ENCODE assay signal across 8 mouse cellular contexts in genomic region chr2:60209122-60209611, GRCm38 (mm10). TPM values are rescaled to one million over a fixed set of nuclear protein-coding genes. Genes with fewer than 3 reads are reported as not detected.
A peak's percentile ranks its signal among the peaks of the same experiment; 100 is the strongest.
DNase-seq lines count a peak whose midpoint lies in the region; ATAC-seq and TF ChIP-seq lines count a peak whose summit lies in the region.

No protein-coding gene starts in this region.

- H3K27ac ChIP-seq in ES-Bruce4 (ENCODE audit: insufficient read depth, low read length): no peak overlapping the region
- peak overlapping the region; percentile 98 for H3K27ac ChIP-seq in bone marrow, adult 2 months (ENCODE audit: control insufficient read depth, insufficient read depth, low read depth, low read length, poor library complexity)
- H3K27ac ChIP-seq in embryonic facial prominence, embryonic 14.5 days (replicated peaks; ENCODE audit: low read depth, low read length): peak overlapping the region; percentile 91
- peak overlapping the region; percentile 86 for H3K27ac ChIP-seq in heart, embryonic 12.5 days (ENCODE audit: poor library complexity, severe bottlenecking)
- peak overlapping the region; percentile 93 for H3K27ac ChIP-seq in kidney, postnatal 0 days

- H3K4me3 ChIP-seq in ES-Bruce4 (ENCODE audit: low read depth, low read length): peak overlapping the region; percentile 92
- peak overlapping the region; percentile 93 for H3K4me3 ChIP-seq in bone marrow, adult 2 months (replicated peaks; ENCODE audit: control insufficient read depth, low read depth, low read length)
- H3K4me3 ChIP-seq in embryonic facial prominence, embryonic 14.5 days (ENCODE audit: low read depth, low read length): peak overlapping the region; percentile 90
- peak overlapping the region; percentile 100 for H3K4me3 ChIP-seq in heart, embryonic 12.5 days
- peak overlapping the region; percentile 88 for H3K4me3 ChIP-seq in kidney, postnatal 0 days (replicated peaks; ENCODE audit: low read depth, low read length)
- peak overlapping the region; percentile 99 for H3K4me3 ChIP-seq in lung, adult 2 months (replicated peaks; ENCODE audit: extremely low read depth, low read depth, low read length)

- H3K4me2 ChIP-seq in embryonic facial prominence, embryonic 14.5 days (ENCODE audit: low read depth, low read length): peak overlapping the region; percentile 90
- peak overlapping the region; percentile 83 for H3K4me2 ChIP-seq in heart, embryonic 12.5 days
- peak overlapping the region; percentile 68 for H3K4me2 ChIP-seq in kidney, postnatal 0 days (ENCODE audit: low read length)

- TF ChIP-seq POLR2A in ES-Bruce4 (IDR thresholded peaks at IDR 0.05; ENCODE audit: insufficient read depth, low read length): no peak
- no peak for TF ChIP-seq POLR2A in bone marrow, adult 2 months (IDR thresholded peaks at IDR 0.05; ENCODE audit: borderline replicate concordance, control insufficient read depth, low read depth, low read length)
- no peak for TF ChIP-seq POLR2A in lung, adult 2 months (IDR thresholded peaks at IDR 0.05; ENCODE audit: borderline replicate concordance, extremely low read depth, low read depth, low read length)

- peak; percentile 70 for DNase-seq in embryonic facial prominence, embryonic 14.5 days (ENCODE audit: low spot score)
- peak; percentile 65 for DNase-seq in kidney, postnatal 0 days (ENCODE audit: low spot score)
- peak; percentile 63 for DNase-seq in lung, adult 2 months
- DNase-seq in ovary, postnatal 10 days (ENCODE audit: low spot score): peak; percentile 31
- peak; percentile 47 for DNase-seq in urinary bladder, adult 2 months (ENCODE audit: low spot score)

- H3K4me1 ChIP-seq in ES-Bruce4 (ENCODE audit: control insufficient read depth, insufficient read depth, low read length): no peaks in the 10 kb centered on the region
- peaks cover 4% of the 10 kb centered on the region; the same call in 1 of the 2 replicates for H3K4me1 ChIP-seq in bone marrow, adult 2 months (ENCODE audit: control insufficient read depth, insufficient read depth, low read length)
- H3K4me1 ChIP-seq in embryonic facial prominence, embryonic 14.5 days (ENCODE audit: control insufficient read depth, insufficient read depth, low read length): peaks cover 27% of the 10 kb centered on the region
- peaks cover 33% of the 10 kb centered on the region for H3K4me1 ChIP-seq in heart, embryonic 12.5 days (replicated peaks)
- peaks cover 9% of the 10 kb centered on the region for H3K4me1 ChIP-seq in kidney, postnatal 0 days (replicated peaks; ENCODE audit: insufficient read depth, low read length)
- peaks cover 22% of the 10 kb centered on the region for H3K4me1 ChIP-seq in lung, adult 2 months (ENCODE audit: control insufficient read depth, insufficient read depth, low read length)

- H3K36me3 ChIP-seq in ES-Bruce4 (ENCODE audit: control insufficient read depth, insufficient read depth, low read length, poor library complexity, severe bottlenecking): peaks cover 10% of the 10 kb centered on the region
- peaks cover 33% of the 10 kb centered on the region for H3K36me3 ChIP-seq in embryonic facial prominence, embryonic 14.5 days (ENCODE audit: control insufficient read depth, insufficient read depth, low read length)
- H3K36me3 ChIP-seq in heart, embryonic 12.5 days: peaks cover 23% of the 10 kb centered on the region
- peaks cover 19% of the 10 kb centered on the region; the same call in 1 of the 2 replicates for H3K36me3 ChIP-seq in kidney, postnatal 0 days (ENCODE audit: insufficient read depth, low read length)

- peak overlapping the region; percentile 93 for H3K9ac ChIP-seq in ES-Bruce4 (ENCODE audit: low read depth, poor library complexity, severe bottlenecking)
- H3K9ac ChIP-seq in embryonic facial prominence, embryonic 14.5 days (ENCODE audit: low read depth, low read length): peak overlapping the region; percentile 97
- peak overlapping the region; percentile 100 for H3K9ac ChIP-seq in heart, embryonic 12.5 days
- peak overlapping the region; percentile 99 for H3K9ac ChIP-seq in kidney, postnatal 0 days (ENCODE audit: low read depth, low read length)

- no peaks in the 10 kb centered on the region for H3K27me3 ChIP-seq in ES-Bruce4 (ENCODE audit: control insufficient read depth, insufficient read depth, low read length, poor library complexity, severe bottlenecking)
- no peaks in the 10 kb centered on the region for H3K27me3 ChIP-seq in embryonic facial prominence, embryonic 14.5 days (replicated peaks; ENCODE audit: control insufficient read depth, insufficient read depth, low read length)
- H3K27me3 ChIP-seq in heart, embryonic 12.5 days (replicated peaks): no peaks in the 10 kb centered on the region
- no peaks in the 10 kb centered on the region for H3K27me3 ChIP-seq in kidney, postnatal 0 days (ENCODE audit: insufficient read depth, low read length)

- H3K9me3 ChIP-seq in ES-Bruce4 (replicated peaks; ENCODE audit: control insufficient read depth, insufficient read depth, low read length, poor library complexity, severe bottlenecking): no peaks in the 10 kb centered on the region
- H3K9me3 ChIP-seq in embryonic facial prominence, embryonic 14.5 days (ENCODE audit: control insufficient read depth, low read length): no peaks in the 10 kb centered on the region
- no peaks in the 10 kb centered on the region for H3K9me3 ChIP-seq in heart, embryonic 12.5 days (replicated peaks)
- no peaks in the 10 kb centered on the region for H3K9me3 ChIP-seq in kidney, postnatal 0 days (replicated peaks; ENCODE audit: low read length)

- TF ChIP-seq EP300 in ES-Bruce4 (IDR thresholded peaks at IDR 0.05; ENCODE audit: insufficient read depth, low read depth, low read length): no peak

- ATAC-seq in embryonic facial prominence, embryonic 14.5 days (ENCODE audit: low read depth): peak; percentile 53
- peak; percentile 68 for ATAC-seq in heart, embryonic 12.5 days (ENCODE audit: insufficient number of reproducible peaks, low FRiP score)
- peak; percentile 46; the same call in 1 of the 2 replicates for ATAC-seq in kidney, postnatal 0 days (replicated peaks; ENCODE audit: low FRiP score, low read depth)

- no peak for TF ChIP-seq CTCF in ES-Bruce4 (IDR thresholded peaks at IDR 0.05; ENCODE audit: low read depth, low read length)
- TF ChIP-seq CTCF in bone marrow, adult 2 months (IDR thresholded peaks at IDR 0.05; ENCODE audit: control insufficient read depth, insufficient read depth, low read length): no peak
- TF ChIP-seq CTCF in kidney, postnatal 0 days (IDR thresholded peaks at IDR 0.05; ENCODE audit: low read depth): no peak
- TF ChIP-seq CTCF in lung, adult 2 months (IDR thresholded peaks at IDR 0.05; ENCODE audit: insufficient read depth, low read length): no peak

- WGBS in bone marrow, adult 2 months: under 1% methylated on average over 34 of the region's 35 CpGs
- WGBS in embryonic facial prominence, embryonic 14.5 days: 0% methylated on average over 20 of the region's 35 CpGs
- WGBS in heart, embryonic 12.5 days: under 1% methylated on average over 32 of the region's 35 CpGs
- 1% methylated on average over 35 of the region's 35 CpGs for WGBS in kidney, postnatal 0 days
- under 1% methylated on average over 35 of the region's 35 CpGs for WGBS in lung, adult 2 months

RNA-seq across cellular contexts. Expression of gene Baz2b, which starts 0.5 kb away (rescaled TPM):
- 43.2 and 47.4 TPM in 2 replicates for polyA plus RNA-seq in ES-Bruce4 (2011; ENCODE audit: insufficient read depth, insufficient read length, low read depth, missing spikeins)
- 76.3 and 77.9 TPM in 2 replicates for polyA plus RNA-seq in bone marrow, adult 2 months (2011; ENCODE audit: insufficient read depth, insufficient read length, low replicate concordance, missing spikeins)
- 44.1 and 48.4 TPM in 2 replicates for polyA plus RNA-seq in embryonic facial prominence, embryonic 14.5 days (2014; fragmentation: Nextera tagmentation; extraction: Ambion mirVana)
- 54.8 and 55.9 TPM in 2 replicates for polyA plus RNA-seq in heart, embryonic 12.5 days (2016; fragmentation: Nextera tagmentation; extraction: Ambion mirVana)
- polyA plus RNA-seq in kidney, postnatal 0 days (2015; fragmentation: Nextera tagmentation; extraction: Ambion mirVana): 51.7 and 53.9 TPM in 2 replicates
- 17.3 and 21.9 TPM in 2 replicates for polyA plus RNA-seq in lung, adult 2 months (2012; rRNA removed)
- 28.8 and 33.9 TPM in 2 replicates for polyA plus RNA-seq in urinary bladder, adult 2 months (2012; rRNA removed)

RNA-seq across cellular contexts. Expression of gene March7, which starts 0.5 kb away (rescaled TPM):
- polyA plus RNA-seq in ES-Bruce4 (2011; ENCODE audit: insufficient read depth, insufficient read length, low read depth, missing spikeins): 178 and 183 TPM in 2 replicates
- 11.7 and 28.5 TPM in 2 replicates for polyA plus RNA-seq in bone marrow, adult 2 months (2011; ENCODE audit: insufficient read depth, insufficient read length, low replicate concordance, missing spikeins)
- polyA plus RNA-seq in embryonic facial prominence, embryonic 14.5 days (2014; fragmentation: Nextera tagmentation; extraction: Ambion mirVana): 65.7 and 76.5 TPM in 2 replicates
- polyA plus RNA-seq in heart, embryonic 12.5 days (2016; fragmentation: Nextera tagmentation; extraction: Ambion mirVana): 71.1 and 76.6 TPM in 2 replicates
- polyA plus RNA-seq in kidney, postnatal 0 days (2015; fragmentation: Nextera tagmentation; extraction: Ambion mirVana): 60.3 and 64.3 TPM in 2 replicates
- polyA plus RNA-seq in lung, adult 2 months (2012; rRNA removed): 7.7 and 13.4 TPM in 2 replicates
- 51.1 and 57.3 TPM in 2 replicates for polyA plus RNA-seq in urinary bladder, adult 2 months (2012; rRNA removed)
